ENCODE assay signal across 24 mouse cellular contexts in genomic region chr4:76350241-76350962, GRCm38 (mm10).
DNase-seq lines count a peak whose midpoint lies in the region; ATAC-seq and TF ChIP-seq lines count a peak whose summit lies in the region.
"Had no signal": no experiment of that assay in that cellular context is flagged by ENCODE, and none has a peak within 500 bp of the region (broad histone marks: within the 10 kb centered on the region; RNA-seq: fewer than 3 reads in every experiment).

No protein-coding gene starts in this region.

- H3K27me3 ChIP-seq in kidney, embryonic 16.5 days (ENCODE audit: insufficient read depth, low read length): no peaks in the 10 kb centered on the region
- H3K27me3 ChIP-seq in limb, embryonic 10.5 days (ENCODE audit: low read depth, poor library complexity, severe bottlenecking): no peaks in the 10 kb centered on the region
- H3K27me3 ChIP-seq in cerebellum, adult 2 months (ENCODE audit: control insufficient read depth, insufficient read depth, low read length): no peaks in the 10 kb centered on the region
- no peaks in the 10 kb centered on the region for H3K27me3 ChIP-seq in forebrain, embryonic 15.5 days
- H3K27me3 ChIP-seq: heart, embryonic 15.5 days; hindbrain, embryonic 15.5 days; limb, embryonic 13.5 days; liver, embryonic 15.5 days had no signal

- no peak overlapping the region for H3K4me3 ChIP-seq in kidney, embryonic 16.5 days (ENCODE audit: low read length)
- H3K4me3 ChIP-seq in limb, embryonic 10.5 days: no peak overlapping the region
- H3K4me3 ChIP-seq in cerebellum, adult 2 months (replicated peaks; ENCODE audit: insufficient read depth, low read depth, low read length): no peak overlapping the region
- H3K4me3 ChIP-seq in forebrain, embryonic 15.5 days: no peak overlapping the region
- H3K4me3 ChIP-seq: embryonic facial prominence, embryonic 10.5 days; heart, embryonic 15.5 days; hindbrain, embryonic 15.5 days; limb, embryonic 13.5 days; liver, embryonic 15.5 days had no signal

- WGBS in kidney, embryonic 16.5 days: 13% methylated on average over 3 of the region's 3 CpGs
- 26% methylated on average over 3 of the region's 3 CpGs for WGBS in limb, embryonic 10.5 days
- 4% methylated on average over 3 of the region's 3 CpGs for WGBS in cerebellum, adult 2 months
- 38% methylated on average over 3 of the region's 3 CpGs for WGBS in forebrain, embryonic 15.5 days

- H3K4me1 ChIP-seq in kidney, embryonic 16.5 days (ENCODE audit: insufficient read depth, low read length): peaks cover 25% of the 10 kb centered on the region
- peaks cover 40% of the 10 kb centered on the region for H3K4me1 ChIP-seq in limb, embryonic 10.5 days
- H3K4me1 ChIP-seq in cerebellum, adult 2 months (ENCODE audit: control insufficient read depth, insufficient read depth, low read length): no peaks in the 10 kb centered on the region; the same call in 1 of the 2 replicates
- H3K4me1 ChIP-seq in forebrain, embryonic 15.5 days: peaks cover 4% of the 10 kb centered on the region
- H3K4me1 ChIP-seq: liver, embryonic 15.5 days had no signal

- no peak for TF ChIP-seq CTCF in cerebellum, adult 2 months (IDR thresholded peaks at IDR 0.05; ENCODE audit: borderline replicate concordance, insufficient read depth, low read depth, low read length)

- ATAC-seq in kidney, embryonic 16.5 days (ENCODE audit: low FRiP score, low TSS enrichment): no peak
- no peak for ATAC-seq in forebrain, embryonic 15.5 days (replicated peaks)
- ATAC-seq: forebrain, postnatal 0 days; midbrain, embryonic 16.5 days had no signal

- H3K9me3 ChIP-seq in kidney, embryonic 16.5 days (ENCODE audit: low read length): no peaks in the 10 kb centered on the region
- no peaks in the 10 kb centered on the region for H3K9me3 ChIP-seq in limb, embryonic 10.5 days (replicated peaks)
- H3K9me3 ChIP-seq in forebrain, embryonic 15.5 days: no peaks in the 10 kb centered on the region
- H3K9me3 ChIP-seq: embryonic facial prominence, embryonic 10.5 days; heart, embryonic 15.5 days; hindbrain, embryonic 15.5 days; limb, embryonic 13.5 days; liver, embryonic 15.5 days had no signal

- H3K9ac ChIP-seq in kidney, embryonic 16.5 days (replicated peaks; ENCODE audit: low read length): no peak overlapping the region
- H3K9ac ChIP-seq in forebrain, embryonic 15.5 days (replicated peaks): no peak overlapping the region
- H3K9ac ChIP-seq: forebrain, postnatal 0 days; heart, embryonic 15.5 days; hindbrain, embryonic 15.5 days; limb, embryonic 13.5 days; liver, embryonic 15.5 days had no signal

- peak; percentile 23 for DNase-seq in embryo, embryonic 10 days (ENCODE audit: low spot score)
- no peak for DNase-seq in embryo, embryonic 11 days
- no peak for DNase-seq in kidney, postnatal 25 days
- peak; percentile 20 for DNase-seq in 3T3-L1 (ENCODE audit: low read depth, low spot score)
- no peak for DNase-seq in limb, embryonic 10.5 days (ENCODE audit: low spot score)
- no peak for DNase-seq in cerebellum, adult 2 months
- DNase-seq: adrenal gland, postnatal 14 days; cerebellum, adult 9-10 months; forebrain, postnatal 0 days; gastrocnemius, postnatal 36 days; heart, postnatal 36 days; layer of hippocampus, postnatal 36 days; lung, postnatal 4 days; right cerebral cortex, postnatal 14 days; spleen, adult 18-20 months; thymus, postnatal 14 days had no signal

- no peak overlapping the region for H3K4me2 ChIP-seq in kidney, embryonic 16.5 days (replicated peaks; ENCODE audit: low read depth, low read length)
- no peak overlapping the region for H3K4me2 ChIP-seq in forebrain, embryonic 15.5 days (replicated peaks)
- H3K4me2 ChIP-seq: heart, embryonic 15.5 days; hindbrain, embryonic 15.5 days; limb, embryonic 13.5 days; liver, embryonic 15.5 days had no signal

- H3K36me3 ChIP-seq in kidney, embryonic 16.5 days (ENCODE audit: insufficient read depth, low read length): no peaks in the 10 kb centered on the region
- peaks cover 4% of the 10 kb centered on the region; the same call in 1 of the 2 replicates for H3K36me3 ChIP-seq in limb, embryonic 10.5 days
- no peaks in the 10 kb centered on the region for H3K36me3 ChIP-seq in forebrain, embryonic 15.5 days
- H3K36me3 ChIP-seq: heart, embryonic 15.5 days; hindbrain, embryonic 15.5 days; limb, embryonic 13.5 days; liver, embryonic 15.5 days had no signal

- no peak for TF ChIP-seq POLR2A in cerebellum, adult 2 months (IDR thresholded peaks at IDR 0.05; ENCODE audit: borderline replicate concordance, insufficient read depth, low read length)

- H3K27ac ChIP-seq in kidney, embryonic 16.5 days (ENCODE audit: low read length): peak overlapping the region; percentile 61; the same call in 1 of the 2 replicates
- peak overlapping the region; percentile 71 for H3K27ac ChIP-seq in limb, embryonic 10.5 days
- no peak overlapping the region for H3K27ac ChIP-seq in cerebellum, adult 2 months (ENCODE audit: insufficient read depth, low read length)
- no peak overlapping the region for H3K27ac ChIP-seq in forebrain, embryonic 15.5 days (replicated peaks)
- H3K27ac ChIP-seq: embryonic facial prominence, embryonic 10.5 days; heart, embryonic 15.5 days; hindbrain, embryonic 15.5 days; limb, embryonic 13.5 days; liver, embryonic 15.5 days had no signal

Comparison
In these comparisons a context has a peak if more than half of its experiments do, and no peak if none do; other contexts are left out.
1. DNase-seq: peak in embryo, embryonic 10 days (single experiment) and 3T3-L1 (single experiment); none in embryo, embryonic 11 days (single experiment), kidney, postnatal 25 days (0 of 2), limb, embryonic 10.5 days (single experiment) and cerebellum, adult 2 months (0 of 2).
2. H3K27ac ChIP-seq: peak in kidney, embryonic 16.5 days (single experiment) and limb, embryonic 10.5 days (single experiment); none in cerebellum, adult 2 months (single experiment) and forebrain, embryonic 15.5 days (single experiment).